Mouse (Mus musculus) effector memory CD4-positive, alpha-beta T cell, adult 5 months (primary cell): ENCODE measurements around the gene Bsnd. TPM values are rescaled to one million over a fixed set of nuclear protein-coding genes. Genes with fewer than 3 reads are reported as not detected.

Experiments used
- polyA plus RNA-seq: library from polyadenylated mRNA; unstranded; fragments of 100-300 nt; shearing (Covaris generic); gene quantifications from one replicate; pipeline ENCODE4 v1.2.1, GENCODE M21; 2017

Bsnd gene
- polyA plus RNA-seq, result not detected

DNA sequence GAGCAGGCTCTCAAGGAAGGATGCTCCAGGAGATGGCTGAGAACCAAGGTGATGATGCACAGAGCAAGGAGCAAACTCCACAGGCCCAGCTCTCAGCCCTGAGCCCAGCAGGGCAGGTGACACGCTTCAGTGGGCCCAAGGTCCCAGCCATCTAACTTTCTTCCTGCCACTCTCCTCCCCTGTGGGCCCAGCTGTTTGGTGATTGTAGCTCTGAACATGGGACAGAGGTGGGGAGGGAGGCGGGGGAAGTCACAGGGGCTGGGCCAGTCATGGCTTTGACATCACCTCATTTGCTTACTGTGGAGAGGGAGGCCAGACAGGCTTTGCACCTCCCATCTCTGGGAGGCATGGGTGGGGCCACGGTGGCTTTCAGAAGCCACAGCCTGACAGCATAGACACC is at the start of gene Bsnd:
Gene Bsnd (minus strand): TSS at position 168 of the 400 bp plus-strand sequence.

Other genes starting within 250 kb of the Bsnd start
- gene Usp24, start 176.1 kb downstream of the Bsnd start, polyA plus RNA-seq, result 20.2 TPM
- not detected for gene Pcsk9, start 28.0 kb downstream of the Bsnd start, polyA plus RNA-seq
- 2.4 TPM for gene Dhcr24, start 68.8 kb upstream of the Bsnd start, polyA plus RNA-seq
- not detected for gene Lexm, start 125.0 kb upstream of the Bsnd start, polyA plus RNA-seq
- gene Ttc22, start 130.1 kb upstream of the Bsnd start, polyA plus RNA-seq, result not detected
- gene Pars2, start 158.8 kb upstream of the Bsnd start, polyA plus RNA-seq, result 4.5 TPM
- 36.9 TPM for gene Ttc4, start 186.7 kb upstream of the Bsnd start, polyA plus RNA-seq
- not detected for gene Mroh7, start 238.6 kb upstream of the Bsnd start, polyA plus RNA-seq
- gene Fam151a, start 241.6 kb upstream of the Bsnd start, polyA plus RNA-seq, result not detected